Mouse (Mus musculus): ENCODE results near the gene 2810004N23Rik. TPM values are rescaled to one million over a fixed set of nuclear protein-coding genes. Genes with fewer than 3 reads are reported as not detected.

Gene 2810004N23Rik
- total and polyA plus RNA-seq, 2 experiments: 11.5 to 17.7 TPM

- Histone ChIP-seq H3K36me3 (ENCODE audit: control insufficient read depth, insufficient read depth, low read length) (no peaks in the 10 kb centered on the region), H3K27me3 (ENCODE audit: control insufficient read depth, insufficient read depth, low read length) (peaks cover 35% of the 10 kb centered on the region), H3K79me2 (ENCODE audit: control insufficient read depth, insufficient read depth, low read length) (no peaks in the 10 kb centered on the region), H3K9ac (ENCODE audit: low read depth, low read length) (no peak overlapping the region), H3K4me3 (ENCODE audit: insufficient read depth, low read depth, low read length) (no peak overlapping the region), H3K27ac (replicated peaks; ENCODE audit: insufficient read depth, low read depth, low read length) (no peak overlapping the region), H3K4me1 (ENCODE audit: control insufficient read depth, insufficient read depth, low read length) (no peaks in the 10 kb centered on the region)
- no peak for TF ChIP-seq CTCF (IDR thresholded peaks at IDR 0.05; ENCODE audit: low read depth, low read length)
- no peak for TF ChIP-seq POLR2A (IDR thresholded peaks at IDR 0.05; ENCODE audit: extremely low read depth, insufficient read depth, low read length)
- no peak for DNase-seq (ENCODE audit: extremely low read depth, low read depth, low spot score)
- 4% methylated on average over 81 of the region's 81 CpGs for whole genome bisulfite sequencing
These were observed 69.0 kb downstream of the 2810004N23Rik start for GRCm38 (mm10) chr8:124793661-124794485.

- WGBS: 2% methylated on average over 47 of the region's 51 CpGs
- no peaks in the 10 kb centered on the region for H3K79me2 ChIP-seq (ENCODE audit: control insufficient read depth, insufficient read depth, low read length)
- no peaks in the 10 kb centered on the region for H3K4me1 ChIP-seq (ENCODE audit: control insufficient read depth, insufficient read depth, low read length)
- H3K4me3 ChIP-seq (ENCODE audit: insufficient read depth, low read depth, low read length): no peak overlapping the region
- no peak overlapping the region for H3K9ac ChIP-seq (ENCODE audit: low read depth, low read length)
- no peak for TF ChIP-seq CTCF (IDR thresholded peaks at IDR 0.05; ENCODE audit: low read depth, low read length)
- TF ChIP-seq POLR2A (IDR thresholded peaks at IDR 0.05; ENCODE audit: extremely low read depth, insufficient read depth, low read length): no peak
- DNase-seq (ENCODE audit: extremely low read depth, low read depth, low spot score): no peak
- no peak overlapping the region for H3K27ac ChIP-seq (replicated peaks; ENCODE audit: insufficient read depth, low read depth, low read length)
- no peaks in the 10 kb centered on the region for H3K36me3 ChIP-seq (ENCODE audit: control insufficient read depth, insufficient read depth, low read length)
- H3K27me3 ChIP-seq (ENCODE audit: control insufficient read depth, insufficient read depth, low read length): peaks cover 35% of the 10 kb centered on the region
These were observed 69.7 kb downstream of the 2810004N23Rik start for GRCm38 (mm10) chr8:124793172-124793651.

- Histone ChIP-seq H3K27me3 (ENCODE audit: control insufficient read depth, insufficient read depth, low read length) (peaks cover 35% of the 10 kb centered on the region), H3K36me3 (ENCODE audit: control insufficient read depth, insufficient read depth, low read length) (no peaks in the 10 kb centered on the region), H3K9ac (ENCODE audit: low read depth, low read length) (no peak within 1 kb of the TSS), H3K27ac (replicated peaks; ENCODE audit: insufficient read depth, low read depth, low read length) (no peak within 1 kb of the TSS), H3K4me3 (ENCODE audit: insufficient read depth, low read depth, low read length) (no peak within 1 kb of the TSS), H3K79me2 (ENCODE audit: control insufficient read depth, insufficient read depth, low read length) (no peaks in the 10 kb centered on the region), H3K4me1 (ENCODE audit: control insufficient read depth, insufficient read depth, low read length) (no peaks in the 10 kb centered on the region)
- 3% methylated on average over 30 of the region's 39 CpGs for WGBS
- no peak for DNase-seq (ENCODE audit: extremely low read depth, low read depth, low spot score)
- TF ChIP-seq POLR2A (IDR thresholded peaks at IDR 0.05; ENCODE audit: extremely low read depth, insufficient read depth, low read length) (no peak), CTCF (IDR thresholded peaks at IDR 0.05; ENCODE audit: low read depth, low read length) (no peak)
These were observed 70.2 kb downstream of the 2810004N23Rik start, which contains the start of gene Trim67 for GRCm38 (mm10) chr8:124792708-124793107. TSS of gene Trim67 (plus strand) at chr8:124793092.

GRCm38 (mm10) chr8:124792186-124792585 lies 70.7 kb downstream of the 2810004N23Rik start:
- H3K4me1 ChIP-seq (ENCODE audit: control insufficient read depth, insufficient read depth, low read length): no peaks in the 10 kb centered on the region
- no peak overlapping the region for H3K4me3 ChIP-seq (ENCODE audit: insufficient read depth, low read depth, low read length)
- no peak overlapping the region for H3K27ac ChIP-seq (replicated peaks; ENCODE audit: insufficient read depth, low read depth, low read length)
- no peak overlapping the region for H3K9ac ChIP-seq (ENCODE audit: low read depth, low read length)
- DNase-seq (ENCODE audit: extremely low read depth, low read depth, low spot score): no peak
- H3K27me3 ChIP-seq (ENCODE audit: control insufficient read depth, insufficient read depth, low read length): peaks cover 35% of the 10 kb centered on the region
- 6% methylated on average over 32 of the region's 32 CpGs for WGBS
- TF ChIP-seq CTCF (IDR thresholded peaks at IDR 0.05; ENCODE audit: low read depth, low read length): no peak
- no peak for TF ChIP-seq POLR2A (IDR thresholded peaks at IDR 0.05; ENCODE audit: extremely low read depth, insufficient read depth, low read length)
- H3K79me2 ChIP-seq (ENCODE audit: control insufficient read depth, insufficient read depth, low read length): no peaks in the 10 kb centered on the region
- no peaks in the 10 kb centered on the region for H3K36me3 ChIP-seq (ENCODE audit: control insufficient read depth, insufficient read depth, low read length)

- H3K27ac ChIP-seq (replicated peaks; ENCODE audit: insufficient read depth, low read depth, low read length): no peak overlapping the region
- no peaks in the 10 kb centered on the region for H3K79me2 ChIP-seq (ENCODE audit: control insufficient read depth, insufficient read depth, low read length)
- H3K36me3 ChIP-seq (ENCODE audit: control insufficient read depth, insufficient read depth, low read length): no peaks in the 10 kb centered on the region
- WGBS: 46% methylated on average over 4 of the region's 4 CpGs
- H3K4me3 ChIP-seq (ENCODE audit: insufficient read depth, low read depth, low read length): no peak overlapping the region
- H3K9ac ChIP-seq (ENCODE audit: low read depth, low read length): no peak overlapping the region
- H3K4me1 ChIP-seq (ENCODE audit: control insufficient read depth, insufficient read depth, low read length): no peaks in the 10 kb centered on the region
- peaks cover 35% of the 10 kb centered on the region for H3K27me3 ChIP-seq (ENCODE audit: control insufficient read depth, insufficient read depth, low read length)
- TF ChIP-seq POLR2A (IDR thresholded peaks at IDR 0.05; ENCODE audit: extremely low read depth, insufficient read depth, low read length): no peak
- TF ChIP-seq CTCF (IDR thresholded peaks at IDR 0.05; ENCODE audit: low read depth, low read length): no peak
- no peak for DNase-seq (ENCODE audit: extremely low read depth, low read depth, low spot score)
These were observed 71.2 kb downstream of the 2810004N23Rik start for GRCm38 (mm10) chr8:124791751-124792150.

GRCm38 (mm10) chr8:124790676-124791075 lies 72.2 kb downstream of the 2810004N23Rik start:
- H3K79me2 ChIP-seq (ENCODE audit: control insufficient read depth, insufficient read depth, low read length): no peaks in the 10 kb centered on the region
- no peak overlapping the region for H3K9ac ChIP-seq (ENCODE audit: low read depth, low read length)
- H3K4me3 ChIP-seq (ENCODE audit: insufficient read depth, low read depth, low read length): no peak overlapping the region
- H3K27ac ChIP-seq (replicated peaks; ENCODE audit: insufficient read depth, low read depth, low read length): no peak overlapping the region
- WGBS: 69% methylated on average over 4 of the region's 4 CpGs
- H3K27me3 ChIP-seq (ENCODE audit: control insufficient read depth, insufficient read depth, low read length): peaks cover 31% of the 10 kb centered on the region
- TF ChIP-seq POLR2A (IDR thresholded peaks at IDR 0.05; ENCODE audit: extremely low read depth, insufficient read depth, low read length): no peak
- no peak for TF ChIP-seq CTCF (IDR thresholded peaks at IDR 0.05; ENCODE audit: low read depth, low read length)
- H3K4me1 ChIP-seq (ENCODE audit: control insufficient read depth, insufficient read depth, low read length): no peaks in the 10 kb centered on the region
- no peak for DNase-seq (ENCODE audit: extremely low read depth, low read depth, low spot score)
- no peaks in the 10 kb centered on the region for H3K36me3 ChIP-seq (ENCODE audit: control insufficient read depth, insufficient read depth, low read length)

Other genes with a start within 250 kb of the 2810004N23Rik start
- gene 2310022B05Rik, start 199.8 kb downstream of the 2810004N23Rik start, total RNA-seq (2014; rRNA removed): 3.0 and 4.2 TPM in 2 replicates
- 11.8 and 12.0 TPM in 2 replicates for gene 2310022B05Rik, start 199.8 kb downstream of the 2810004N23Rik start, polyA plus RNA-seq (2012; rRNA removed)
- 24.8 and 26.3 TPM in 2 replicates for gene Ttc13, start 141.1 kb downstream of the 2810004N23Rik start, total RNA-seq (2014; rRNA removed)
- gene Ttc13, start 141.1 kb downstream of the 2810004N23Rik start, polyA plus RNA-seq (2012; rRNA removed): 11.8 and 12.3 TPM in 2 replicates
- 1.7 and 2.6 TPM in 2 replicates for gene Arv1, start 141.0 kb downstream of the 2810004N23Rik start, total RNA-seq (2014; rRNA removed)
- 4.2 and 6.8 TPM in 2 replicates for gene Arv1, start 141.0 kb downstream of the 2810004N23Rik start, polyA plus RNA-seq (2012; rRNA removed)
- 2.8 and 5.4 TPM in 2 replicates for gene Fam89a, start 111.3 kb downstream of the 2810004N23Rik start, total RNA-seq (2014; rRNA removed)
- 17.4 and 40.4 TPM in 2 replicates for gene Fam89a, start 111.3 kb downstream of the 2810004N23Rik start, polyA plus RNA-seq (2012; rRNA removed)
- not detected in 2 replicates for gene Trim67, start 70.0 kb downstream of the 2810004N23Rik start, total RNA-seq (2014; rRNA removed)
- not detected in 2 replicates for gene Trim67, start 70.0 kb downstream of the 2810004N23Rik start, polyA plus RNA-seq (2012; rRNA removed)
- 25.0 and 30.1 TPM in 2 replicates for gene Gnpat, start 87 bp downstream of the 2810004N23Rik start, total RNA-seq (2014; rRNA removed)
- gene Gnpat, start 87 bp downstream of the 2810004N23Rik start, polyA plus RNA-seq (2012; rRNA removed): 27.5 and 28.7 TPM in 2 replicates
- 7.0 and 8.3 TPM in 2 replicates for gene Exoc8, start 34.6 kb upstream of the 2810004N23Rik start, total RNA-seq (2014; rRNA removed)
- 4.3 and 4.7 TPM in 2 replicates for gene Exoc8, start 34.6 kb upstream of the 2810004N23Rik start, polyA plus RNA-seq (2012; rRNA removed)
- 5.4 and 6.3 TPM in 2 replicates for gene Sprtn, start 34.8 kb upstream of the 2810004N23Rik start, total RNA-seq (2014; rRNA removed)
- gene Sprtn, start 34.8 kb upstream of the 2810004N23Rik start, polyA plus RNA-seq (2012; rRNA removed): 4.4 and 4.8 TPM in 2 replicates
- 11.2 and 13.8 TPM in 2 replicates for gene Egln1, start 86.2 kb upstream of the 2810004N23Rik start, total RNA-seq (2014; rRNA removed)
- 12.1 and 17.0 TPM in 2 replicates for gene Egln1, start 86.2 kb upstream of the 2810004N23Rik start, polyA plus RNA-seq (2012; rRNA removed)
- gene Tsnax, start 149.9 kb upstream of the 2810004N23Rik start, total RNA-seq (2014; rRNA removed): 21.6 and 23.0 TPM in 2 replicates
- gene Tsnax, start 149.9 kb upstream of the 2810004N23Rik start, polyA plus RNA-seq (2012; rRNA removed): 17.1 and 17.9 TPM in 2 replicates
- gene Disc1, start 191.1 kb upstream of the 2810004N23Rik start, total RNA-seq (2014; rRNA removed): 0.34 and 0.37 TPM in 2 replicates
- gene Disc1, start 191.1 kb upstream of the 2810004N23Rik start, polyA plus RNA-seq (2012; rRNA removed): 0.14 and 0.16 TPM in 2 replicates